In the genomic region with DNA sequence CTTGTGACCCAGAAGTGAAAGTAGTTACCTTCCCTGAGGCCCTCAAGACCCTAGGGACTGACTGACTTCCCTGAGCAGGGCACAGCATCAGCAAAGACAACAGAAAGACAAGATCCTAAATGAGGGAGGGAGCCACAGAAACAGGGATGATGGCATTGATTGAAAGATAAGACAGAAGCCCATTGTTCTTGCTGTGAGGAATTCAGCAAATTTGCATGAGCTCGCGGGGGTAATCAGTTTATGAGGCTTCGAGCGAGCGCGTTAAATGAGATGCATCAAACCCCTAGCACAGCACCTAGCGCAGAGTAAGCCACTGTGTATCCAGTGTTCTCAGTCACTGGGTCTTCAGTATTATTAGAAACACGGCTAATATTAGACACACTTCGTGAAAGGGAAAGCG, we compare ENCODE assay signal across 22 mouse cellular contexts.
"Had no signal": no experiment of that assay in that cellular context is flagged by ENCODE, and none has a peak within 500 bp of the region (broad histone marks: within the 10 kb centered on the region; RNA-seq: fewer than 3 reads in every experiment).

No protein-coding gene starts in this region.

- H3K9ac ChIP-seq: liver, embryonic 15.5 days; liver, postnatal 0 days; lung, embryonic 15.5 days; midbrain, embryonic 13.5 days; midbrain, embryonic 15.5 days; neural tube, embryonic 13.5 days; neural tube, embryonic 15.5 days had no signal

- H3K4me2 ChIP-seq: liver, embryonic 15.5 days; lung, embryonic 15.5 days; midbrain, embryonic 11.5 days; midbrain, embryonic 13.5 days; midbrain, embryonic 15.5 days; neural tube, embryonic 13.5 days had no signal

- H3K4me1 ChIP-seq: liver, embryonic 15.5 days had no signal

- H3K36me3 ChIP-seq: liver, embryonic 15.5 days; lung, embryonic 15.5 days; midbrain, embryonic 13.5 days; midbrain, embryonic 15.5 days; neural tube, embryonic 13.5 days; neural tube, embryonic 15.5 days had no signal

- H3K9me3 ChIP-seq: liver, embryonic 15.5 days; lung, embryonic 15.5 days; megakaryocyte, embryonic 14.5 days; midbrain, embryonic 13.5 days; midbrain, embryonic 15.5 days; neural tube, embryonic 13.5 days; neural tube, embryonic 15.5 days had no signal

- DNase-seq: liver, postnatal 0 days; lung, adult 2 months; lung, postnatal 14 days; lung, postnatal 36 days; right cerebral cortex, adult 18-20 months; right cerebral cortex, postnatal 25 days; right cerebral cortex, postnatal 4 days; spleen, adult 18-20 months; thymus, adult 18-20 months; thymus, postnatal 14 days; thymus, postnatal 36 days had no signal

- ATAC-seq: liver, postnatal 0 days; lung, postnatal 0 days; midbrain, embryonic 13.5 days; midbrain, embryonic 15.5 days had no signal

- H3K4me3 ChIP-seq: liver, embryonic 15.5 days; lung, embryonic 15.5 days; megakaryocyte, embryonic 14.5 days; midbrain, embryonic 13.5 days; midbrain, embryonic 15.5 days; myocyte; neural tube, embryonic 13.5 days; neural tube, embryonic 15.5 days had no signal

- H3K27ac ChIP-seq: liver, embryonic 15.5 days; lung, embryonic 15.5 days; macrophage; midbrain, embryonic 13.5 days; midbrain, embryonic 15.5 days; neural tube, embryonic 13.5 days; neural tube, embryonic 15.5 days had no signal

- H3K27me3 ChIP-seq: midbrain, embryonic 15.5 days had no signal
